8 mouse cellular contexts compared by ENCODE assay signal in the genomic region with DNA sequence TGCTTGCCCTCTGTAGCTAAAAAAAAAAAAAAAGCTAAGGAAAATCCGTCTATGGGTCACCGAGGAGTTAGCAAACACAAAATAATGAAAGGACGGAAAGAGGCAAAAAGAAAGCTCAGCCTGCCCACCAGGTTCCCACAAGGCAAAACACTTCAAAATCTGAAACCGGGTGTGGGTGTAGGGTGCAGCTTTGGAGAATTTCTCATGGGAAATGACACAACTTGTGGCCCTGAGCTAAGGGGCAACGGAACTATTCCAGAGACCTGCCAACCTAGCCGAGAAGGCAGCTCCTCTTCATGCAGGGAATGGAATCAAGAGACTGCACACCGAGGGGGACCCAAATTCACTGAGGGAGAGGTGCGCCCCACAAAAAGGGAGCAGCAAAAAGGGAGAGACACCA. TPM values are rescaled to one million over a fixed set of nuclear protein-coding genes. Genes with fewer than 3 reads are reported as not detected.
DNase-seq lines count a peak whose midpoint lies in the region; ATAC-seq and TF ChIP-seq lines count a peak whose summit lies in the region.

No protein-coding gene starts in this region.

- H3K79me2 ChIP-seq in heart, adult 2 months (replicated peaks; ENCODE audit: control insufficient read depth, insufficient read depth, low read length) = no peaks in the 10 kb centered on the region; the same call in 1 of the 2 replicates

- no peaks in the 10 kb centered on the region for H3K9me3 ChIP-seq in liver, embryonic 15.5 days (replicated peaks)
- no peaks in the 10 kb centered on the region for H3K9me3 ChIP-seq in stomach, postnatal 0 days (ENCODE audit: control insufficient read depth, low read length)

- H3K36me3 ChIP-seq in heart, adult 2 months (ENCODE audit: control insufficient read depth, insufficient read depth, low read length) = no peaks in the 10 kb centered on the region
- peaks cover 29% of the 10 kb centered on the region for H3K36me3 ChIP-seq in liver, embryonic 15.5 days (replicated peaks)
- H3K36me3 ChIP-seq in stomach, postnatal 0 days (ENCODE audit: control insufficient read depth, insufficient read depth, low read length) = peaks cover 10% of the 10 kb centered on the region

- peak; percentile 31 for ATAC-seq in granulocyte monocyte progenitor cell, adult 5-6 weeks (replicated peaks; ENCODE audit: poor library complexity, severe bottlenecking)
- ATAC-seq in liver, embryonic 15.5 days (ENCODE audit: insufficient read depth) = 0 out of 2 replicates have a peak, but pooled peaks have one; percentile 5
- 0 out of 2 replicates have a peak, but pooled peaks have one; percentile 7 for ATAC-seq in stomach, postnatal 0 days (ENCODE audit: low FRiP score, low TSS enrichment)

- peak overlapping the region; percentile 68 for H3K4me3 ChIP-seq in heart, adult 2 months
- H3K4me3 ChIP-seq in liver, embryonic 15.5 days (replicated peaks) = peak overlapping the region; percentile 87
- H3K4me3 ChIP-seq in stomach, postnatal 0 days (ENCODE audit: low read depth, low read length) = peak overlapping the region; percentile 85

- DNase-seq in heart, adult 2 months = peak in 1 of 2 experiments; percentile 20
- DNase-seq in heart, adult 11 months = no peak
- DNase-seq in MN1 (ENCODE audit: low spot score) = peak; percentile 43
- peak; percentile 22 for DNase-seq in stomach, postnatal 0 days (ENCODE audit: low spot score)
- no peak for DNase-seq in left cerebral cortex, adult 8-10 months (ENCODE audit: low spot score in 2 of 2)
- DNase-seq in yolk sac, embryonic 10.5 days (ENCODE audit: low spot score) = no peak

- peak overlapping the region; percentile 96 for H3K9ac ChIP-seq in heart, adult 2 months (ENCODE audit: low read depth, low read length)
- H3K9ac ChIP-seq in liver, embryonic 15.5 days = peak overlapping the region; percentile 86
- H3K9ac ChIP-seq in stomach, postnatal 0 days (ENCODE audit: low read length) = peak overlapping the region; percentile 96

- peak overlapping the region; percentile 80 for H3K27ac ChIP-seq in heart, adult 2 months
- H3K27ac ChIP-seq in liver, embryonic 15.5 days (replicated peaks) = peak overlapping the region; percentile 77
- H3K27ac ChIP-seq in stomach, postnatal 0 days (replicated peaks) = peak overlapping the region; percentile 89

- no peaks in the 10 kb centered on the region for H3K4me1 ChIP-seq in heart, adult 2 months (ENCODE audit: control insufficient read depth, insufficient read depth, low read length)
- H3K4me1 ChIP-seq in liver, embryonic 15.5 days (replicated peaks) = peaks cover 19% of the 10 kb centered on the region
- H3K4me1 ChIP-seq in stomach, postnatal 0 days (replicated peaks; ENCODE audit: control insufficient read depth, insufficient read depth) = peaks cover 6% of the 10 kb centered on the region; the same call in 1 of the 2 replicates

- TF ChIP-seq CTCF in heart, adult 2 months (IDR thresholded peaks at IDR 0.05) = no peak
- no peak for TF ChIP-seq CTCF in stomach, postnatal 0 days (IDR thresholded peaks at IDR 0.05; ENCODE audit: low read depth)

- TF ChIP-seq EP300 in heart, adult 2 months (IDR thresholded peaks at IDR 0.05; ENCODE audit: insufficient read depth, low read depth, low read length) = no peak
- no peak for TF ChIP-seq EP300 in stomach, postnatal 0 days (optimal IDR thresholded peaks at IDR 0.05)

- intact Hi-C loops in heart, adult 2 months (cut with DNase I) = no loop called here

- 4% methylated on average over 8 of the region's 8 CpGs for WGBS in heart, adult 2 months
- WGBS in liver, embryonic 15.5 days (ENCODE audit: insufficient replicate concordance) = 3% methylated on average over 8 of the region's 8 CpGs
- WGBS in stomach, postnatal 0 days = 4% methylated on average over 8 of the region's 8 CpGs

- no peak for TF ChIP-seq POLR2A in heart, adult 2 months (IDR thresholded peaks at IDR 0.05; ENCODE audit: insufficient read depth, low read depth, low read length)

- H3K4me2 ChIP-seq in liver, embryonic 15.5 days = peak overlapping the region; percentile 90
- H3K4me2 ChIP-seq in stomach, postnatal 0 days (replicated peaks; ENCODE audit: low read depth) = peak overlapping the region; percentile 91

- no peaks in the 10 kb centered on the region for H3K27me3 ChIP-seq in heart, adult 2 months (ENCODE audit: control insufficient read depth, insufficient read depth, low read length)
- H3K27me3 ChIP-seq in liver, embryonic 15.5 days = no peaks in the 10 kb centered on the region
- no peaks in the 10 kb centered on the region for H3K27me3 ChIP-seq in stomach, postnatal 0 days (ENCODE audit: control insufficient read depth, insufficient read depth, low read length)

RNA-seq across cellular contexts. Expression of a gene that starts 0.7 kb away (rescaled TPM):
- 10 to 100 TPM; 20.0 to 23.0 TPM for total RNA-seq in heart, adult 2 months (2021)
- polyA plus RNA-seq in heart, adult 2 months (2012; rRNA removed) = 6.5 and 11.9 TPM in 2 replicates
- total RNA-seq in granulocyte monocyte progenitor cell, adult 5-6 weeks (2014; fragmentation: Nextera tagmentation) = 12.4 and 16.8 TPM in 2 replicates
- total RNA-seq in granulocyte monocyte progenitor cell, adult 5-6 weeks (2017) = 13.5 and 18.4 TPM in 2 replicates
- 2.1 and 3.5 TPM in 2 replicates for polyA plus RNA-seq in liver, embryonic 15.5 days (2015; fragmentation: Nextera tagmentation; extraction: Ambion mirVana)
- polyA plus RNA-seq in stomach, postnatal 0 days (2015; fragmentation: Nextera tagmentation; extraction: Ambion mirVana) = 2.7 and 2.8 TPM in 2 replicates
- 10 to 100 TPM; 39.5 to 50.7 (median 43.0) TPM for total RNA-seq in left cerebral cortex, adult 8-10 months (2022)

RNA-seq across cellular contexts. Expression of a gene that starts 31.5 kb away (rescaled TPM):
- total RNA-seq in heart, adult 2 months (2021) = 1 to 10 TPM; 4.9 to 7.0 TPM
- 4.3 and 5.6 TPM in 2 replicates for polyA plus RNA-seq in heart, adult 2 months (2012; rRNA removed)
- 4.7 and 5.6 TPM in 2 replicates for total RNA-seq in granulocyte monocyte progenitor cell, adult 5-6 weeks (2014; fragmentation: Nextera tagmentation)
- 6.9 and 9.7 TPM in 2 replicates for total RNA-seq in granulocyte monocyte progenitor cell, adult 5-6 weeks (2017)
- polyA plus RNA-seq in liver, embryonic 15.5 days (2015; fragmentation: Nextera tagmentation; extraction: Ambion mirVana) = 6.1 and 6.3 TPM in 2 replicates
- 12.2 and 13.6 TPM in 2 replicates for polyA plus RNA-seq in stomach, postnatal 0 days (2015; fragmentation: Nextera tagmentation; extraction: Ambion mirVana)
- 10 to 100 TPM; 38.5 to 41.9 (median 39.0) TPM for total RNA-seq in left cerebral cortex, adult 8-10 months (2022)

RNA-seq across cellular contexts. Expression of a gene that starts 41.5 kb away (rescaled TPM):
- total RNA-seq in heart, adult 2 months (2021) = 10 to 100 TPM; 38.3 to 39.0 TPM
- 20.4 and 39.3 TPM in 2 replicates for polyA plus RNA-seq in heart, adult 2 months (2012; rRNA removed)
- 85.2 and 89.6 TPM in 2 replicates for total RNA-seq in granulocyte monocyte progenitor cell, adult 5-6 weeks (2014; fragmentation: Nextera tagmentation)
- total RNA-seq in granulocyte monocyte progenitor cell, adult 5-6 weeks (2017) = 68.4 and 88.4 TPM in 2 replicates
- 14.9 and 15.7 TPM in 2 replicates for polyA plus RNA-seq in liver, embryonic 15.5 days (2015; fragmentation: Nextera tagmentation; extraction: Ambion mirVana)
- 20.2 and 21.6 TPM in 2 replicates for polyA plus RNA-seq in stomach, postnatal 0 days (2015; fragmentation: Nextera tagmentation; extraction: Ambion mirVana)
- total RNA-seq in left cerebral cortex, adult 8-10 months (2022) = 10 to 100 TPM; 73.3 to 88.7 (median 78.6) TPM

RNA-seq across cellular contexts. Expression of a gene that starts 43.8 kb away (rescaled TPM):
- total RNA-seq in heart, adult 2 months (2021) = 10 to 100 TPM; 37.4 to 37.8 TPM
- 27.1 and 50.8 TPM in 2 replicates for polyA plus RNA-seq in heart, adult 2 months (2012; rRNA removed)
- 69.5 and 83.8 TPM in 2 replicates for total RNA-seq in granulocyte monocyte progenitor cell, adult 5-6 weeks (2014; fragmentation: Nextera tagmentation)
- total RNA-seq in granulocyte monocyte progenitor cell, adult 5-6 weeks (2017) = 76.9 and 82.2 TPM in 2 replicates
- 34.1 and 36.9 TPM in 2 replicates for polyA plus RNA-seq in liver, embryonic 15.5 days (2015; fragmentation: Nextera tagmentation; extraction: Ambion mirVana)
- polyA plus RNA-seq in stomach, postnatal 0 days (2015; fragmentation: Nextera tagmentation; extraction: Ambion mirVana) = 96.0 and 103 TPM in 2 replicates
- total RNA-seq in left cerebral cortex, adult 8-10 months (2022) = 10 to 100 TPM; 71.8 to 75.1 (median 72.0) TPM

Comparison
In these comparisons a context has a peak if more than half of its experiments do, and no peak if none do; other contexts are left out.
1. DNase-seq: peak in MN1 (single experiment) and stomach, postnatal 0 days (single experiment); none in heart, adult 11 months (single experiment), left cerebral cortex, adult 8-10 months (0 of 2) and yolk sac, embryonic 10.5 days (single experiment).
2. Peak in every context shown above with its lines, with median percentiles within 50 percentile points of each other: H3K27ac ChIP-seq, H3K4me3 ChIP-seq, H3K9ac ChIP-seq and ATAC-seq.